Mouse (Mus musculus) heart, embryonic 16.5 days (tissue): Measurements from ENCODE around the gene Myh13. TPM values are rescaled to one million over a fixed set of nuclear protein-coding genes. Genes with fewer than 3 reads are reported as not detected.

Source experiments
- ATAC-seq: fragments of 200-750 bp; cut with Nextera tagmentation; replicated peaks from 2 replicates; pipeline ENCODE4 v1.8.0; 2017; ENCODE audit warnings: moderate number of reproducible peaks; ENCODE audit not compliant: insufficient read depth, low FRiP score; ENCODE audit errors: extremely low read depth
- H3K27ac ChIP-seq: fragments of 300-500 bp; sonication (generic); 2 replicates; pipeline ENCODE4 v1.5.1; 2014; ENCODE audit warnings: mild to moderate bottlenecking, low read length, control low read depth, moderate library complexity
- H3K27me3 ChIP-seq: fragments of 300-500 bp; sonication (generic); 2 replicates; pipeline ENCODE4 v1.6.1; 2014; ENCODE audit warnings: low read length, mixed read lengths; ENCODE audit not compliant: control insufficient read depth, insufficient read depth
- H3K36me3 ChIP-seq: fragments of 300-500 bp; sonication (generic); 2 replicates; pipeline ENCODE4 v1.6.1; 2014; ENCODE audit not compliant: control insufficient read depth, insufficient read depth
- H3K4me1 ChIP-seq: fragments of 300-500 bp; sonication (generic); 2 replicates; pipeline ENCODE4 v1.6.1; 2014; ENCODE audit warnings: low read length, mixed read lengths; ENCODE audit not compliant: control insufficient read depth, insufficient read depth
- H3K4me2 ChIP-seq: fragments of 300-500 bp; sonication (generic); 2 replicates; pipeline ENCODE4 v1.6.1; 2014; ENCODE audit warnings: low read depth, mild to moderate bottlenecking, control low read depth, low read length
- H3K4me3 ChIP-seq: fragments of 300-500 bp; sonication (generic); 2 replicates; pipeline ENCODE4 v1.5.1; 2014; ENCODE audit warnings: mild to moderate bottlenecking, control low read depth, low read length
- H3K9ac ChIP-seq: fragments of 300-500 bp; sonication (generic); 2 replicates; pipeline ENCODE4 v1.6.1; 2014; ENCODE audit warnings: low read length, control low read depth
- H3K9me3 ChIP-seq: fragments of 300-500 bp; sonication (generic); replicated peaks from 2 replicates; pipeline ENCODE4 v1.6.1; 2016; ENCODE audit warnings: low read length; ENCODE audit not compliant: control insufficient read depth
- WGBS: fragments of 180-500 bp; shearing (Covaris S2); extraction: QIAGEN DNeasy Blood & Tissue Kit; methylation state at CpG from one replicate; pipeline ENCODE4 v1.1.7; 2014; 5-methylcytosine and 5-hydroxymethylcytosine counted together
- polyA plus RNA-seq: library from polyadenylated mRNA; unstranded; fragments of >200 nt; fragmentation: Nextera tagmentation; extraction: Ambion mirVana; gene quantifications from 2 replicates; pipeline ENCODE4 v1.2.1, GENCODE M21; 2015

Gene Myh13
- polyA plus RNA-seq, 1 experiment from 2014 or later, result 0.60 TPM

- ATAC-seq, result no peak
- 50% methylated on average over 14 of the region's 14 CpGs for WGBS
- H3K27ac ChIP-seq, result no peak overlapping the region
Measured at GRCm38 (mm10) chr11:67350153-67350768, 28.8 kb downstream of the Myh13 start.

GRCm38 (mm10) chr11:67353011-67353410, 31.6 kb downstream of the Myh13 start:
- peaks cover 3% of the 10 kb centered on the region; the same call in 1 of the 2 replicates for H3K27me3 ChIP-seq
- H3K27ac ChIP-seq, result no peak overlapping the region
- no peaks in the 10 kb centered on the region for H3K36me3 ChIP-seq
- no peaks in the 10 kb centered on the region for H3K9me3 ChIP-seq
- H3K4me3 ChIP-seq, result no peak overlapping the region
- no peak for ATAC-seq
- H3K4me1 ChIP-seq, result no peaks in the 10 kb centered on the region
- no peak overlapping the region for H3K9ac ChIP-seq
- H3K4me2 ChIP-seq, result no peak overlapping the region
- WGBS, result 58% methylated on average over 4 of the region's 4 CpGs

More at GRCm38 (mm10) chr11:67350153-67350768, 28.8 kb downstream of the Myh13 start:
- H3K4me1 ChIP-seq, result no peaks in the 10 kb centered on the region
- H3K27me3 ChIP-seq, result peaks cover 3% of the 10 kb centered on the region; the same call in 1 of the 2 replicates
- no peak overlapping the region for H3K4me3 ChIP-seq
- H3K9me3 ChIP-seq, result no peaks in the 10 kb centered on the region
- H3K4me2 ChIP-seq, result no peak overlapping the region
- H3K36me3 ChIP-seq, result no peaks in the 10 kb centered on the region
- no peak overlapping the region for H3K9ac ChIP-seq

GRCm38 (mm10) chr11:67358031-67358430, 36.6 kb downstream of the Myh13 start:
- Histone ChIP-seq H3K4me1 (no peaks in the 10 kb centered on the region), H3K4me3 (no peak overlapping the region), H3K27me3 (no peaks in the 10 kb centered on the region), H3K36me3 (no peaks in the 10 kb centered on the region), H3K9ac (no peak overlapping the region), H3K27ac (no peak overlapping the region), H3K9me3 (no peaks in the 10 kb centered on the region), H3K4me2 (no peak overlapping the region)
- no peak for ATAC-seq
- 64% methylated on average over 10 of the region's 10 CpGs for WGBS

- H3K27me3 ChIP-seq, result no peaks in the 10 kb centered on the region
- H3K4me1 ChIP-seq, result peaks cover 5% of the 10 kb centered on the region
- ATAC-seq, result no peak
- no peak overlapping the region for H3K4me3 ChIP-seq
- H3K9ac ChIP-seq, result no peak overlapping the region
- no peaks in the 10 kb centered on the region for H3K36me3 ChIP-seq
- no peak overlapping the region for H3K4me2 ChIP-seq
- H3K9me3 ChIP-seq, result no peaks in the 10 kb centered on the region
- H3K27ac ChIP-seq, result no peak overlapping the region
- WGBS, result 60% methylated on average over 3 of the region's 3 CpGs
Measured at GRCm38 (mm10) chr11:67362236-67362635, 40.8 kb downstream of the Myh13 start.

GRCm38 (mm10) chr11:67364551-67364950, 43.1 kb downstream of the Myh13 start:
- H3K4me3 ChIP-seq, result no peak overlapping the region
- WGBS, result 85% methylated on average over 12 of the region's 12 CpGs
- H3K9ac ChIP-seq, result no peak overlapping the region
- H3K27ac ChIP-seq, result no peak overlapping the region
- H3K36me3 ChIP-seq, result no peaks in the 10 kb centered on the region
- no peak for ATAC-seq
- H3K4me1 ChIP-seq, result peaks cover 5% of the 10 kb centered on the region
- no peak overlapping the region for H3K4me2 ChIP-seq
- H3K9me3 ChIP-seq, result no peaks in the 10 kb centered on the region
- no peaks in the 10 kb centered on the region for H3K27me3 ChIP-seq

- no peak for ATAC-seq
Measured at GRCm38 (mm10) chr11:67364986-67365721, 43.7 kb downstream of the Myh13 start.

GRCm38 (mm10) chr11:67366936-67367335, 45.5 kb downstream of the Myh13 start:
- H3K27ac ChIP-seq, result no peak overlapping the region
- no peak overlapping the region for H3K4me3 ChIP-seq
- H3K36me3 ChIP-seq, result no peaks in the 10 kb centered on the region
- H3K4me2 ChIP-seq, result no peak overlapping the region
- no peaks in the 10 kb centered on the region for H3K9me3 ChIP-seq
- ATAC-seq, result no peak
- WGBS, result 21% methylated on average over 9 of the region's 9 CpGs
- no peak overlapping the region for H3K9ac ChIP-seq
- no peaks in the 10 kb centered on the region for H3K27me3 ChIP-seq
- H3K4me1 ChIP-seq, result peaks cover 5% of the 10 kb centered on the region

More at GRCm38 (mm10) chr11:67364986-67365721, 43.7 kb downstream of the Myh13 start:
- Histone ChIP-seq H3K9me3 (no peaks in the 10 kb centered on the region), H3K4me2 (no peak overlapping the region), H3K4me1 (peaks cover 5% of the 10 kb centered on the region), H3K36me3 (no peaks in the 10 kb centered on the region), H3K27ac (no peak overlapping the region), H3K27me3 (no peaks in the 10 kb centered on the region), H3K4me3 (no peak overlapping the region), H3K9ac (no peak overlapping the region)
- 81% methylated on average over 14 of the region's 14 CpGs for WGBS

- no peaks in the 10 kb centered on the region for H3K36me3 ChIP-seq
- no peaks in the 10 kb centered on the region for H3K9me3 ChIP-seq
- H3K4me2 ChIP-seq, result no peak overlapping the region
- no peaks in the 10 kb centered on the region for H3K4me1 ChIP-seq
- no peak overlapping the region for H3K9ac ChIP-seq
- peaks cover 3% of the 10 kb centered on the region for H3K27me3 ChIP-seq
- no peak overlapping the region for H3K27ac ChIP-seq
- no peak overlapping the region for H3K4me3 ChIP-seq
- WGBS, result 54% methylated on average over 2 of the region's 2 CpGs
- ATAC-seq, result no peak
Measured at GRCm38 (mm10) chr11:67373333-67373732, 51.9 kb downstream of the Myh13 start.

GRCm38 (mm10) chr11:67376308-67376707, 54.9 kb downstream of the Myh13 start:
- Histone ChIP-seq H3K4me3 (no peak overlapping the region), H3K36me3 (no peaks in the 10 kb centered on the region), H3K27me3 (peaks cover 3% of the 10 kb centered on the region), H3K9me3 (no peaks in the 10 kb centered on the region), H3K4me1 (no peaks in the 10 kb centered on the region), H3K4me2 (no peak overlapping the region), H3K9ac (no peak overlapping the region), H3K27ac (no peak overlapping the region)
- no peak for ATAC-seq
